In genomic region chrX:160995131-160995667, GRCm38 (mm10) we compare ENCODE assay signal across 8 mouse cellular contexts. TPM values are rescaled to one million over a fixed set of nuclear protein-coding genes. Genes with fewer than 3 reads are reported as not detected.
DNase-seq lines count a peak whose midpoint lies in the region; ATAC-seq lines count a peak whose summit lies in the region.

No protein-coding gene starts in this region.

- H3K4me3 ChIP-seq in forebrain, embryonic 11.5 days (ENCODE audit: low read depth, low read length), result peak overlapping the region; percentile 38
- peak overlapping the region; percentile 51 for H3K4me3 ChIP-seq in stomach, embryonic 14.5 days (ENCODE audit: low read depth, low read length)

- peak; percentile 24 for DNase-seq in adrenal gland, adult 8-10 months
- no peak for DNase-seq in adrenal gland, postnatal 10 days
- DNase-seq in NIH3T3 (ENCODE audit: low read depth), result peak; percentile 75
- DNase-seq in forebrain, embryonic 11.5 days (ENCODE audit: low spot score), result no peak
- peak; percentile 16 to 32 for DNase-seq in heart, postnatal 14 days
- DNase-seq in layer of hippocampus, postnatal 14 days (ENCODE audit: low spot score in 2 of 2), result peak; percentile 29 to 41

- peak overlapping the region; percentile 35 for H3K9ac ChIP-seq in forebrain, embryonic 11.5 days (ENCODE audit: low read length)
- peak overlapping the region; percentile 7; the same call in 1 of the 2 replicates for H3K9ac ChIP-seq in stomach, embryonic 14.5 days (replicated peaks; ENCODE audit: low read depth, low read length)

- ATAC-seq in forebrain, embryonic 11.5 days (replicated peaks; ENCODE audit: low FRiP score), result peak; percentile 33; the same call in 1 of the 2 replicates
- peak; percentile 34 for ATAC-seq in megakaryocyte, adult 5-6 weeks (ENCODE audit: poor library complexity, severe bottlenecking)
- ATAC-seq in stomach, embryonic 14.5 days (ENCODE audit: insufficient number of reproducible peaks, insufficient read depth, low FRiP score, low read depth), result peak; percentile 57; the same call in 1 of the 2 replicates

- H3K4me1 ChIP-seq in forebrain, embryonic 11.5 days (replicated peaks; ENCODE audit: control insufficient read depth, insufficient read depth, low read length), result no peaks in the 10 kb centered on the region; the same call in 1 of the 2 replicates
- H3K4me1 ChIP-seq in stomach, embryonic 14.5 days (ENCODE audit: control insufficient read depth, insufficient read depth, low read length), result no peaks in the 10 kb centered on the region

- intact Hi-C loops in heart, postnatal 14 days (cut with DNase I), result loop anchor here (2.0 to 5.0 kb wide), 2 partner anchors 38 to 228 kb away; partner anchors contain the start of gene Rs1

- H3K27me3 ChIP-seq in forebrain, embryonic 11.5 days (ENCODE audit: control insufficient read depth, insufficient read depth, low read length), result no peaks in the 10 kb centered on the region
- no peaks in the 10 kb centered on the region for H3K27me3 ChIP-seq in stomach, embryonic 14.5 days (ENCODE audit: control insufficient read depth, insufficient read depth, low read length)

- H3K4me2 ChIP-seq in forebrain, embryonic 11.5 days (ENCODE audit: low read depth, low read length, severe bottlenecking), result peak overlapping the region; percentile 38; the same call in 1 of the 2 replicates
- peak overlapping the region; percentile 30; the same call in 1 of the 2 replicates for H3K4me2 ChIP-seq in stomach, embryonic 14.5 days (replicated peaks; ENCODE audit: low read depth, low read length)

- WGBS in forebrain, embryonic 11.5 days, result 24% methylated on average over 30 of the region's 31 CpGs
- WGBS in stomach, embryonic 14.5 days, result 19% methylated on average over 31 of the region's 31 CpGs

- no peaks in the 10 kb centered on the region for H3K9me3 ChIP-seq in forebrain, embryonic 11.5 days (ENCODE audit: control insufficient read depth, low read length)
- no peaks in the 10 kb centered on the region for H3K9me3 ChIP-seq in stomach, embryonic 14.5 days (ENCODE audit: control insufficient read depth, low read depth, low read length)

- H3K36me3 ChIP-seq in forebrain, embryonic 11.5 days (ENCODE audit: control insufficient read depth, insufficient read depth, low read length), result no peaks in the 10 kb centered on the region
- H3K36me3 ChIP-seq in stomach, embryonic 14.5 days (ENCODE audit: control insufficient read depth, insufficient read depth, low read length), result no peaks in the 10 kb centered on the region

- peak overlapping the region; percentile 48 for H3K27ac ChIP-seq in forebrain, embryonic 11.5 days (ENCODE audit: low read depth, low read length)
- H3K27ac ChIP-seq in stomach, embryonic 14.5 days (ENCODE audit: low read length), result no peak overlapping the region; the same call in 1 of the 2 replicates

RNA-seq across cellular contexts. Expression of gene Cdkl5, which starts 0.7 kb away (rescaled TPM):
- total RNA-seq in adrenal gland, adult 8-10 months (2022), result 10 to 100 TPM; 18.9 to 23.7 (median 21.3) TPM
- 10 to 100 TPM; 10.0 to 10.9 TPM for total RNA-seq in adrenal gland, postnatal 10 days (2021)
- polyA plus RNA-seq in forebrain, embryonic 11.5 days (2014; fragmentation: Nextera tagmentation; extraction: Ambion mirVana), result 4.3 and 4.7 TPM in 2 replicates
- 1 to 10 TPM; 6.7 to 7.3 TPM for total RNA-seq in heart, postnatal 14 days (2021)
- 100 to 1,000 TPM; 105 to 111 TPM for total RNA-seq in layer of hippocampus, postnatal 14 days (2021)
- total RNA-seq in megakaryocyte, adult 5-6 weeks (2015), result 0.85 and 1.2 TPM in 2 replicates
- 1.2 and 1.6 TPM in 2 replicates for total RNA-seq in megakaryocyte, adult 5-6 weeks (2017)
- polyA plus RNA-seq in stomach, embryonic 14.5 days (2014; fragmentation: Nextera tagmentation; extraction: Ambion mirVana), result 6.0 and 6.2 TPM in 2 replicates

Comparison
In these comparisons a context has a peak if more than half of its experiments do, and no peak if none do; other contexts are left out.
1. DNase-seq: peak in adrenal gland, adult 8-10 months (single experiment), NIH3T3 (single experiment), heart, postnatal 14 days (2 of 2) and layer of hippocampus, postnatal 14 days (2 of 2); none in adrenal gland, postnatal 10 days (single experiment) and forebrain, embryonic 11.5 days (single experiment).
2. RNA of gene Cdkl5, which starts 0.7 kb away (total RNA-seq): 105 to 111 TPM in layer of hippocampus, postnatal 14 days; 18.9 to 23.7 TPM in adrenal gland, adult 8-10 months, 10.0 to 10.9 TPM in adrenal gland, postnatal 10 days, 6.7 to 7.3 TPM in heart, postnatal 14 days and 0.85 to 1.6 TPM in megakaryocyte, adult 5-6 weeks; every median in the first group is over 4 times any median in the second.
3. Peak in every context shown above with its lines, with median percentiles within 50 percentile points of each other: ATAC-seq.